Mouse (Mus musculus) cerebellum, postnatal 14 days (tissue): ENCODE data around the gene Trf.
"Not testable (repeated sequence)": the region's sequence is repeated elsewhere in the genome, so short reads cannot be mapped to it uniquely, and the experiment has no call there.

Source experiments
- DNase-seq, 2 experiments: peaks; one replicate each; pipeline ENCODE4 v3.0.0; 2021; ENCODE audit warnings: mixed read lengths in 2 of 2

Gene Trf

DNA sequence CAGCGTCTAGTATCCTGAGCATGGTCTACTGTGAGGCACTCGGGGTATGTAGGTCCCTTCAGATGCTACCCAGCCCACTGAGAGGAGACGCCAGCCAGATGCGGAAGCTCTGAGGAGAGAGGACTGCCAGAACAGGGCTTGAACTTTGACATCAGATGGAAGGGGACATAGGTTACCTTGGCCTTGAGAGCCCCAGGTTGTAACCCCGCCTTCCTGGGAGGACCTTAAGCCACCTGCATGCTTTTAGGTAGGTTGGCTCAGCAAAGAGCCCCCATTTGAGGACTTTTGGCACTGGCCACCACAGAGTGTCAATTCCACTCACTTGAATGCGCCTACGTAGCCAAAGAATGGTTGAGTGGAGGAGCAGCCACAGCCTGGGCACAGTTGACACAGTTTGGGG lies 5.5 kb downstream of the Trf start:
- DNase-seq: no peak

DNA sequence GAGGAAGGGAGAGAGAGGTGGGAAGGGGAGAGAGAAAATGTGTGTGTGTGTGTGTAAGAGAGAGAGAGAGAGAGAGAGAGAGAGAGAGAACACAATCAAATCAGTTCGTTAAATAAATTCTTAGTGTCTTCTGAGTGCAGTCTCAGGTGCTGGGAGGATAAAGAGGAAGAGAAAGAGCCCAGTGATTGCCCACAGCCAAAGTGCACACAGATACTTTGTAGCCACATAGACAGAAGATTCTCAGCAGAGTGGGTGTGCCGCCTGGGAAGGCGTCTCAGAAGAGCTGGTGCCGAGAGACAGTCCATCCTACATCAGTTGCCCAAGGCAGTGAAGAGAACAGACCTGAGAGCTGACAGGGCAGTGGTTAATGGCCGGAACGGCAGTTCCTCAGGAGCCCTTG lies 16.0 kb downstream of the Trf start:
- no peak for DNase-seq

DNA sequence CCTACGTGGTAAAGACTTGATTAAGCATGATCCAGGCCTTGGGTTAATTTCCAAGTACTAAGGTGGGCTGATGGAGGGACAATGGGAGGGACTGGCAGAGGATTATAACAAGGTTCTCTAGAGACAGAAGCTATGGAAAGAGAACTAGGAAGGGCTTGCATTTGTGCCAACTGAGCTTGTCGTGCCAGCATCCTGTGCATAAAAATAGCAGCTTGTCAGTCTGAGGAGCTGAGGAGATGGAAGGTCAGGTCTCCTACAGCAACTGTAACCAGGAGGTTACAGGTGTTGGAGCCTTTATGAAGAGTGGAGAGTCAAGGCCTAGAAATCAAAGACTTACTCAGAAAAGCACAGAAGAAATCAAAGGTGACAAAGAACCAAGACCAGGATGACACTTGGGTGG lies 16.6 kb downstream of the Trf start:
- no peak for DNase-seq

DNA sequence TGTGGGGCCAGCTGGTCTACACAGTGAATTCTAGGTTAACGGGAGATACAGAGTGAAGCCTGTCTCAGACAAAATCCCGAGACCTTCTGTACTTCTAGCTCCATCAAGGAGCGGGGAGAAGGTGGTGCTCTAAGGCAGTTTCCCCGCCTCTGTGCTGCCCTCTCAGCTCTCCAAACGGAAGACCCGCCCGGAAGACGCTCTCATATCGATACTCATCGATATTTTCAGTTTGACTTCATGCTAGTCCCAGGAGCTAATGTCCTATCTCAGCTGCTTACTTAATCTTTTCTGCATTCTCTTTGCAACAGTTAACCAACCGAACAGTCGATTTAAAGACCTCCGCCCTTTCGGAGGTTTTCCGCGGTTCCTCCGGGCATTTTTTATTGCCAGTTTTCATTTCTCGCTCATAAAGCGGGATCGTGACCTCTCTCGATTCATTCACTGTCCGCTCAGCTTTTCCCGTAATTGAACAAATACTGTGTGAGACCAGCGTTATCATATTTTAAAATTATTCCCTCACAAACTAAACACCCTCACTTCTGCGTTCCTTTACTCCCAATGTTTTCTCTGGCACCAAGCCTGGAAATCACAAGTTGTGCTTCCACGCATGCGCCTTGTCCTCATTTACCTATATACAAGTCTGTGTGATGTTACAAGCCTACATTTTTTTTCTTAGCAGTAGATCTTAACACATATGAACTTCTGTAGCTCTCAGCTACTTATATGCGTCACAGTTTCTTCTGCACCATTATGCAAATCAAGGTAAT lies 17.4 kb downstream of the Trf start:
- DNase-seq: no peak

DNA sequence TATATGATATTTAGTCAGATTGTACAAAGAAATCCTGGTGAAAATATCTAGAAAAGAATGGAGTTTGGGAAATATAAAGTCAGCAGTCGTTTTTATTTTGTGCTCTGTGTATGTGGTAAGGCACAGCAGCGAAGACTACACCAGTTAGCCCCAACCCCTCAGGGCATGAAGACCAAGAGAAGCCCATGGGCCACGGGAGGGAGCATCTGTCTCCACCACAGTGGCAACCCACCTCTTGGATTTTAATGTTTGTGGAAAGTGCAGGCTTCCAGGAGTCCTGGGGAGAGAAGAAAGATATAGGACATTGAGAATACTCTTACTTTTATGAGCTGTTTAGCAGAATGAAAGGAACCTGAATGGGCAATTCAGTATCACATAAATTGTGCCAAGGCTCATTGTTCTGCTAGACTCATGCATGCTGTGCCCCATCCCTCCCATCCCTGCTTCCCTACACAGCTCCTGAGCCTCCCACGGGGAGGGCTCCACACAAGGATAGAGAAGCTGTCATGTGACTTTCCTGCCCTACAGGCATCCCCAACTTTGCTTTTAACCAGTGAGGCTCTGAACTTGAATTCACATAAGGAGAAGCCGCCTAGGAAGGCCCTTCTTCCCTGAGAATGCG lies 21.3 kb downstream of the Trf start:
- no peak for DNase-seq

DNA sequence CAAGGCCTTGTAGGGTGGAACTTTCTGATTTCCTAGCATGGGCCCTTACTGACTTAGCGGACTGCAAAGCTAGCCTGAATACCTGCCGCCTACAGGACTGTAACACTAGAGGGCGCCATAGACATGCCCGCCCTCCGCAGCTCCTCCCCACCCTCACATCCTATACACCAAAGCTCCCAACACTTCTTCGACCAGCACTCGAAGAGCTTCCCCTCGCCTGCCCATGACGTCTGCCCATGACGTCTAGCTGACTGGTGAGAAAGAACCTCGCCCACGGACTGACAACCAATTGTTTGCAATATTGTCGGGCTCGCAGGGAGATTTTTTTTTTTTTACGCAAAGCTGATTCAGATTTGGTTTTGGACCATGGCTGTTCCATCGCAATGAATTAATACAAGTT lies 22.4 kb downstream of the Trf start:
- peak; percentile 77 to 79 for DNase-seq

DNA sequence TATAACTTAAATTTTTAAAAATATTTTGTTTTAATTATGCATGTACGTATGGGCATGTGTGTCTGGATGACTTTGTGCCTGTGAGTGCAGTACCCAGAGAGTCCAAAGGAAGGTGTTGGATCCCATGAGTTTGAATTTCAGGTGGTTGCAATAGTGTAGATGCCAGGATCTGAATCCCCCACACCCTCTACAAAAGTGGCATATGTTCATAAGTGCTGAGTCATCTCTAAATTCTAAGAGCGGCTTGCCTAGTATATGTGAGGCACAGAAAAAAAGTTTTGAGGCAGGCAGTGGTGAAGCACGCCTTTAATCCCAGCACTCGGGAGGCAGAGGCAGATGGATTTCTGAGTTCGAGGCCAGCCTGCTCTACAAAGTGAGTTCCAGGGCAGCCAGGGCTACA lies 24.5 kb downstream of the Trf start:
- no peak for DNase-seq

DNA sequence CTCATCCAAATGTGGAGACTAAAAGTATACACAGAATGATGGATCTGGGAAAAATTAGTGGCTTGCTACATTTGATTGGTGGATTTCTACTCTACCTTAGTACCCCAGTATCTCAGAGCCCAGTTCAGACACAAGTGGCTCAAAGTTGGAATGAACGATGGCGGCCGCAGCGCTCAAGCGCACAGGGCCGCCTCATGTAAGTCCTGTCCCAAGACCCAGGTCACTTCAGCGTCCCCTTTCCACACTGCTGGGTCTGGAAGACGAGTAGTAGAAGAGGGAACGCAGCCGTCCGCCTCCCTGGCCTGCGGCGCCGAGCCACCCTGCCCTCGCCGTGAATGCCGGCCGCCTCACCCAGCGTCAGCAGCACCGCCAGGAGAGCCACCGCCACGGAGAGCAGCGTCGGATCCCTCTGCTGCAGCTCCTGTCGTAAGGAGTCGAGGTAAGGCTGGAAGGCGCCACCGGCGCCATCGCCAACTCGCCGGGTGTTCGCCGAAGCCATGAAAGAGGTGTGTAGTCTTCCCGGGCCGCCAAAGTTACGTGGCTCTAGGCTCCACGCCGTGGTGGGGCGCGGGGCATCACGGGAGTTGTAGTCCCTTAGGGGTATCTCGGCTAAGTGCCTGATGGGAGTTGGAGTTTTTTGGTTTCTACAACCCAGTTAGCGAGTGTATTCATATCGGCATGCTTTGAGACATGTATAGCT lies 28.5 kb downstream of the Trf start, which contains the start of gene Srprb:
TSS of gene Srprb (minus strand) at position 577 of the 700 bp plus-strand sequence.
- peak; percentile 95 to 97 for DNase-seq

DNA sequence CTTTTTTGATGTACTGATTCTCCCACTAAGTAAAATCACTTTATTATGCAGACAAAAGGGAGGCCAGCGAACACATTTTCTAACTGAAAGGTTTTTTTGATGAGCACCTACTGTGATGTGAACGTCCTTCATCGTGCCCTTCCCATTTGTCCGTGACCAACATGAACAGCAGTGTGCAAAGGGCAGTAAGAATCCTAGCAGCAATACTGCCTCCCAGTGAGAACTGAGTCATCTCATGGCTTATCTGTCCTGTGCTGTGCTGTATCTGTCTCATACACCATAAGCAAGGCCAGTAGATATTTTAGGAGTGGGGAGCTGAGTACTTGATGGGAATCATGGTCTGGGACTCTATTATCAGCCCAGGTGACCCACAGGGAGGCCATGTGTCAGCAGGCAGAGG lies 41.8 kb downstream of the Trf start:
- no peak for DNase-seq

DNA sequence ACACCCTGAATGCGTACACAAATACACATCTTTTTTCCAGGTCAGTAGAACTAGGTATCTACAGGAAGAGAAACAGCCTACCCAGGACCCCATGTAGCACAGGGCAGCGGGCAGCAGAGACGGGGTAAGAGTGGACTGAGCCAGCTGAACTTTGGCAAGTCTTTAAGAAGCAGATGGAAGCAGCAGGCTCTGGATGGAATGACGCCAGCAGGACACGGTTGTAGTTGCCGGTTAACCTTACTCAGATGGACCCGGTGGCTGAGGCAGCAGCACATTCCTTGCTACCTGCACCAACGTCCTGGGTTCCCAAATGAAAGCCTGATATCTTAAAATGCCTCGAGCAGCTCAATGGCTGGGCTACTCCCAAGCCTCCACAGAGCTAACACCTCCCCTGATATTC lies 43.5 kb downstream of the Trf start:
- peak; percentile 92 to 93 for DNase-seq

DNA sequence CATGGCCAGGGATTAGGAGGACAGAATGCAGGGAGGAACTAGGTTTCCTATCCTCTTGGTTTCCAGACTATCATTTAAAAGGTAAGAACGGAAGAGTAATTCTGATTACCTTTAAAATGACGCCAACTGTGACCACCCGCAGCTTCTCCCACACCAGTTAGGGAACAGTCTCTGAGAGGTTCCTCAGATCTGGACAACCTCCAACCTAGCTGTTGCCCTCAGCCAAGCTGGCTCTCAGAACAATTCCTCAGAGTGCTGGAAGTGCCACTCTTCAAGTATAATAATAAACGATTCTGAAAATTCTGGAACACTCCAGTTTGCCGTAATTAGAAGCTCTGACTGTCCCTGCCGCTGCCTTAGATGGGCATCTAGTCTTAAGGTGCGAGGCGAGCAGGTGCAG lies 44.3 kb downstream of the Trf start:
- peak; percentile 58 to 60 for DNase-seq

DNA sequence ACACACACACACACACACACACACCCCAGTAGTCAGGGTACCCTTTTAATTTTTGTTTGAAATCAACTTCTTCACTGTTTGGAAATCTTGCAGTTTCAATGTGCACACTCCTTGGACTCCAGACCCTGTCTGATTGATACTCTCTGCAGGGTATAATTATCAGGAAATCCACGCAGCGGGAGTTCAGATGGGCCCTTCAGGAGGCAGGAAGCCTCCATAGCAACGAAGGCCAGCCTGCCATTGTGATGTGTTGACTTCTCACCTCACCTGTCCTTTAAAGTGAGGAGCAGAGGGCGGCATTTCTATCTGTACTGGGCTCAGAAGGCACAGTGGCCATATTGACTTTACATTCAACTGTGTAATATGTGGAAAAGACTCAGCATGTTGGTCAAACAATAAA lies 45.4 kb downstream of the Trf start:
- no peak for DNase-seq

DNA sequence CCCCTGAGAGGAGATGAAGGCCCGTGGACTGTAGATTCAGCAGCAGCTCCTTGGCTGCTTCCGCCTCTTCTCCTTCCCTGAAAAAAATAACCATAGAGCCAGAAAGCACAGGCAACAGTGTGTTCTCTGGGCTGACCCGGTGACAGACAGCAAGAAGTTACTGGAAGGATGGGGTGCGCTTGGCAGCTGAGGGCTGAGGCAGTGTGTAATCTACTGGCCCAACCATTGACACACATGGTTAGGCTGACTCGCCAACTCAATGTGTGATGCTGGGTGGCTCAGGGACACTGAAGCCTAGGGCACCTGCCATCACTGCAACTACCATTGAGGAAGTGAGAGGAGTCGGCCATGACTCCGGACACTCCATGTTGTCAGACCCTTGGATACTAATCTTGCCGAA lies 48.4 kb downstream of the Trf start:
- no peak for DNase-seq

DNA sequence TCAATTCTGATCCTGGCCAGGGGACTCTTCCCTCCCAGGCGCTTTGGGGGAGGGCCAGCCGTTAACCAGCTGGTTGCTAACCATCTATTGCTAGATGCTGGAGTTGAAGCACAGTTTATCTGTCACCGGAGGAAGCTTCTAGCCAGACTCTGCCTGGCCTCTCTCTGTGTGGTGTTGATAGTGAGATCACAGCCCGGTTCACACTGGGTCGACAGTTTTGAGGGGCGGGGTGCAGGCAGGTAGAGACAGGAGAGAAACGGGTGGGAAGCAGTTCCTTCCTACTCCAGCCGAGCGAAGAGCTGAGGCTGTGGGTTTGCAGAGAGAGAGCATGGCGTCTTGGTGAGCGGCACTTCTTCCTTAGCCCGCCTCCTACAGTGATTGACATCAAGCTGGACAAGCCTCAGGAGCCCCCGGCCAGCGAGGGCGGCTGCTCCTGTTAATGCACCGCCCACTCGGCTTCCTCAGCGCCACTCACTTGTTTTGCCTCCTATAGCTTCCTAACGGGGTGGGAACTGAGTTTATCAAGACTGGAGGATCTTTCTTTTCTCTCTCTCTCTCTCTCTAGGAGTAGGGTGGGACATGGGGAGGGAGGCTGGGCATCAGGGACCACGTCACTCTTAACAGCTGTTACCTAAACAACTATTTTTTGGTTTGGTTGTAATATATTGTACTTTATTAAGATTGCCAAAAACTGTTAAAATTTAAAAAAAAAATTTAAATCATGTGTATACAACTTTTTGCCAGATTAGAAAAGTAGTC lies 49.3 kb downstream of the Trf start:
- peak; percentile 65 to 66 for DNase-seq

DNA sequence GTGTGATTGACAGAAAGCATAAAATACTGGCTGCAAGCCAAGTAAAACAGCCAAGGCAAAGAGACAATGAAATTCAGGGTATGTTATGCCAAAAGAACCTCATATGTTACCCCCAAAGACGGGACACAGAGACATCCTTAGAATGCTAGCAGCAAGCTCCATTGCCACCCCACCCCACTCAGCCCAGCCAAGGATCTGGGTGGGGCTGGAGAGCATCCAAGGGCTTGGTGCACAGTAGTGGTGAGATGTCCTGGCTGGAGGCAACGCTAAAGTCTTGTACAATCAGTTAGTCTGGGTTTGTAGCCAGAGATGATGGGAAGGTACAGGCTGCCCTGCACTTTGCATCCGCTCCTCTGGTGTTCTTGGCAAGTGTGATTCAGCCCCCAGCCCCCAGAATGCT lies 49.9 kb downstream of the Trf start:
- DNase-seq: peak; percentile 72 to 76

DNA sequence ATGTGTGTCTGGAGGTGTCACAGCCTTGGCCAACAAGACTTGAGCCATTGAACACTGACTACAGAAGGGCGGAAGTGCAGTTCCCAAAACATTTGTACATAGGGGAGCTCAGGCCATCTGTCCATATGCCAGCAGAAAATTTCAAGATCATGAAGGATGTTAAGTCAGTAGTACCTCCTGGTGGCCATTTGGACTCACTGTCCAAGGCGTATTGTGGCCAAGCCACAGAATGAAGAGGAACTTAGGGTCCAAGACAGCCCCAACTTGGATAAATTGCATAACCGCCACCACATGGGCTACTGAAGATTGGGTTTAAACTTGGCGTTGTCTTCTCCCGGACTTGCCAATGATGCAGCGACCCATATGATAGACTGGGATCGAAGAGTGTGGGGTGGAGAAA lies 54.6 kb downstream of the Trf start:
- DNase-seq: no peak

DNA sequence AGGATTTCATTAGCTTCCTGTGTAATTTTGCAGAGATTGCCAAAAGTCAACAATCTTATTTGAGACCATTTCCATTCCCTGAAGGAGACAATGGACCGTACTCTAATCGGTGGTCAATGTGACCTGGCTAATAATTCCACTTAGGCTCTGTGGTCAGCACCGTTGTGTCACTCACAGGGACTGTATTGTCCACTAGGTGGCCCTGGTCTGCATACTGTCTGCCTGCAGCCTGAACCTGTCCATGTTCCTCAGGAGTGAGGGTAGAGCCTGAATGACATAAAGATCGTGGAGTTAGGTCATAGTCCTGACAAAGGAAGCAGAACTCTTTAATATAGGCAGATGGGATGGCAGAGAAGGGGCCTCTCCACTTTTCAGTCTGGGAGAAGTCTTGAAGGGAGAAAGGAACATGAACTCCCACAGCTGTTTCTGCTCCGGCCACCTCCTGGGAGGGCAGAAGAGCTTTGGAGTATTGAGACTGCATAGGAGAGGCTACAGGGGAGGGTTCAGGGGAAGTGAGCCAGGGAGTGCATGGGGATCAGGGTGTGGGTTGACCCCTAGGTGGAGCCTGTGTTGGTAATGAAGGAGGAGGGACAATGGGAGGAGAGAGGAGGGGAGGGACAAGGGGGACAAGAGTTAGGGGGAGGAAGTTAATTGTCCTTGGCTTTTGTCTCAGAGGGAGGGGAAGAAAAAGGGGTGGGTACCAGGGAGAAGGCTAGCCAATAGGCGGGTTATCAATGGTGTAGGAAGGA lies 55.3 kb downstream of the Trf start:
- DNase-seq: peak; percentile 57 to 70

DNA sequence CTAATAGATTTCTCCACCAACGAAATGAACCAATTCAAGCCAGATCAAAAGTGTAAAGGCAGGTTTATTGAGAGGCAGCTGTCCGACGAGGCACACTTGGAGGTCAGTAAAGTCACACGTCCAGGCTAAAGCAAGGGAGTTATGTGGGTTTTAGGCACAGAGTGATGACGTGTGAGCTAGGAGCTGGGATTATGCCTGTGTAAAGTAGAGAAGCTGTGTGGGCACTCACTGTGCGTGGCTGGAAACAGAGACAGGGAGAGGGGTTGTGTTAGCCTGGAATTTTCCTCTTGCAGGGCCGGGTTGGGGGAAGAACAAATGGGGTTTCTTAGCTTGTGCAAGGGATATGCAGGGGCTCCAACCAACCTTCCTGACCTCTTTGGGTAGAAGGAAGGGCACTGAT lies 61.5 kb downstream of the Trf start:
- no peak for DNase-seq

DNA sequence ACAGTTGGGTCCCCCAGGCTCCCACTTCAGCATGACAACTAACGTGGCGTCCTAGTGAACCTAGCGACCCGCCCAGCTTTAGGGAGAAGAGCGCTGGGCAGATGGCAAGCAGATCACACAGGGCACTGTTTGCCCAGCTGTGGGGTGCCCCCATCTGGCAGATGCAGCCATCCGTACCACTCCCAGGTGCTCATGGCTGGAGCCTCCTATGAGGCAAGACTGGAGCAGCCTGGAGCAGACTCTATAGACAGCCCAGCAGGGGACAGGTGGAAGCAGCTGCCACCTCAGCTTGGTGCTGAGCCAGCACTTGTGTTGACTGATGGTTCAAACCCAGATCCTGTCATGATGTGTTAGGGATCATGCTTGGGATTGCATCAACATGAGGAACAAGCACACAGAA lies 62.2 kb downstream of the Trf start:
- peak; percentile 58 to 71 for DNase-seq

DNA sequence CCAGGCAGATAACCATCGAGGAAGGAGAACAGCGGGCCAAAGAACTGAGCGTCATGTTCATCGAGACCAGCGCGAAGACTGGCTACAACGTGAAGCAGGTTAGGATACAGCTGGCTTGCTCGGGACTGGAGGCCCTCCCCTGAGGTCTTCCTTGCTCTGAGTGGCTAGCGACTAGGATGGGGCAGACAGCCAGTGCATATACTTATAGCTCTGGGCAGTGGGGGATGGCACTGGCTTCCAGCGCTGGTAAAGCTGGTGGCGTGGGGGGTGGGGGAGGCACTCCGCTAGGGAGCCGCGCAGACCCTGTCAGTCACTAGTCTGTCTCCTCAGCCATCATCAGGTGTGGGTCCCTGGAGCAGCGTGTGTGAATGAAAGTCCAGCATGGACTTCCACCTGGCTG lies 66.4 kb downstream of the Trf start:
- no peak for DNase-seq

DNA sequence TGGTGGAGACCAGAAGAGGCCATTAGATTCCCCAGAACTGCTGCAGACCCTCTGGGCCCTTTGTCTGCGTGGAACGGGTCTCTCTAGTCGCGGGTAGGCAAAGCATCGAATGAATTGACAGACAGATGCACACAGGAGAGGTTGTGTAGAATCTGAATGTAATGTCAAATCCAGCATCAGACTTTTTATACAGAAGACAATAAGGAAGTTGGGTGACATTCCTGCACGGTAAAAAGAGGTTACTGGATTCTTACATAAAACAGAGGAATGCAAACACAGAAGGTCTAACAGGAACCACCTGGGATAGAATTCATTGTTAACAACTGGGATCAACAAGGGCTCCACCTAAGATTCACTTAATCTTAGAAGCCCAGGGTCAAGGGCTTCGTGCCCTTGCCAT lies 75.1 kb downstream of the Trf start:
- not testable (repeated sequence) for DNase-seq

DNA sequence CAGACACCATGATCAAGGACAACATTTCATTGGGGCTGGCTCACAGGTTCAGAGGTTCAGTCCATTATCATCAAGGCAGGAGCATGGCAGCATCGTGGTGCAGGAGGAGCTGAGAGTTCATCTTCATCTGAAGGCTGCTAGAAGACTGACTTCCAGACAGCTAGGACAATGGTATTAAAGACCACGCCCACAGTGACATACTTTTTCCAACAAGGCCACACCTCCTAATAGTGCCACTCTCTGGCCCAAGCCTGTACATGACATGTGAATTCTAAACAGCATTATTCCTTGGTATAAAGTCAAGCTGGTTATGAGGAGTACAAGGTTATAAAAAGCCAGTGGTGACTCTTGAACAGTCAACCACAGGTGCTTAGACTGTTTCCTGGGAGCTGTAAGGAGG lies 75.7 kb downstream of the Trf start:
- no peak for DNase-seq
